Mouse (Mus musculus) C2C12 (cell line): ENCODE measurements around the gene Arpc1a.

Experiments used
- CEBPB ChIP-seq: IDR thresholded peaks from one replicate; pipeline ENCODE4 v1.6.1; 2011; ENCODE audit warnings: low read depth, mild to moderate bottlenecking, control low read depth, moderate library complexity
- CTCF ChIP-seq: IDR thresholded peaks from one replicate; pipeline ENCODE4 v1.5.1; 2011; ENCODE audit not compliant: control insufficient read depth, insufficient read depth, insufficient read length
- FOSL1 ChIP-seq: IDR thresholded peaks from one replicate; pipeline ENCODE4 v1.8.0; 2011; ENCODE audit warnings: mild to moderate bottlenecking, low read length; ENCODE audit not compliant: poor library complexity, insufficient read depth, severe bottlenecking
- MAX ChIP-seq: IDR thresholded peaks from one replicate; pipeline ENCODE4 v1.6.1; 2011; ENCODE audit warnings: mild to moderate bottlenecking, control low read depth
- MYOD1 ChIP-seq: IDR thresholded peaks from one replicate; pipeline ENCODE4 v1.6.1; 2011; ENCODE audit warnings: low read depth; ENCODE audit not compliant: control insufficient read depth, insufficient read length
- MYOG ChIP-seq: IDR thresholded peaks from one replicate; pipeline ENCODE4 v1.6.1; 2011; ENCODE audit not compliant: control insufficient read depth, insufficient read length; ENCODE audit errors: extremely low read depth
- USF1 ChIP-seq: IDR thresholded peaks from one replicate; pipeline ENCODE4 v1.6.1; 2011; ENCODE audit warnings: low read depth, mild to moderate bottlenecking, control low read depth, moderate library complexity

GRCm38 (mm10) chr5:145114071-145114605, 30.5 kb downstream of the Arpc1a start, which contains the start of gene Arpc1b:
- no peak for TF ChIP-seq USF1
- no peak for TF ChIP-seq CTCF
- no peak for TF ChIP-seq MYOD1
- no peak for TF ChIP-seq MYOG
- no peak for TF ChIP-seq CEBPB
- no peak for TF ChIP-seq MAX
- TF ChIP-seq FOSL1: no peak
